Mouse (Mus musculus): Measurements from ENCODE around the gene Faap100. TPM values are rescaled to one million over a fixed set of nuclear protein-coding genes. Genes with fewer than 3 reads are reported as not detected.
A peak's percentile ranks its signal among the peaks of the same experiment; 100 is the strongest.

Gene Faap100
- polyA plus RNA-seq, 1 experiment from 2014 or later: 74.1 TPM

DNA sequence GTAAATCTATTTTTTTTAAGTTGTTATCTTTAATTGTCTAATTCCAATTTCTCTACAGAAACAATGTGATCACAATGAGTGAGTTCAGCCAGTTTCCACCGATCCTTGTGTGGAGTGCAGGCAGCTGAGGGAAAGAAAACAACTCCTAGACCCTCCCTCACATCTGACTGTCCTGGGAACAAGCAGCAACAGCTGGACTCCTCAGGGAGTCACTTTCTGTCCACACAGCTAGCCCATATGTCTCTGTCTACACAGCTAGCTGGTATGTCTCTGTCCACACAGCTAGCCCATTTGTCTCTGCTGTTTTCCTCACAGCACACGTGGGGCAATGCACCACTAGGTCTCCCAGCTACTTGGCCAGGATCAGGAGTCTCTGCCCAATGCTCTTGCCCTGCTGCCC, 19.0 kb upstream of the Faap100 start:
- WGBS: 86% methylated on average over 2 of the region's 2 CpGs

DNA sequence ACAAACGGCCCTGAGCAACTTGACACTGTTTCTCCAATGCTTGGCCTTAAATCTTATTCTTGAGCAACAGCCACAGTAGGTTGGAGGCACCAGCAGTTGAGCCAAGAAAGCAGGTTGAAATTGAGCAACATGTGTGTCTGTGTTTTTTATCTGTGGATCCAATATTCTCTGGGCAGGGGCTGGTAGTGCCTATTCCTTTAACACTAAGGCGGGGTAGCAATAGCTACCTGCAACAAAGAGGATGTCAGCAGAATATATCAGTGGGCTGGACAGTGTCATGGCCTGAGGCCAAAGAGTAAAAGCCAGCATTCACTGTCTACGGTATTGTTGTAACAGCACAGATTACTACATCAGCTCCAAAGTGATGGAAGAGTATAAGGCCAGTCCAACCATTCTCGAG, 17.1 kb upstream of the Faap100 start:
- no peaks in the 10 kb centered on the region for H3K27me3 ChIP-seq
- H3K9me3 ChIP-seq: no peaks in the 10 kb centered on the region
- H3K4me1 ChIP-seq: no peaks in the 10 kb centered on the region
- no peak overlapping the region for H3K4me3 ChIP-seq
- H3K4me2 ChIP-seq (replicated peaks): no peak overlapping the region
- H3K9ac ChIP-seq (replicated peaks): no peak overlapping the region
- no peak for ATAC-seq (replicated peaks)
- H3K27ac ChIP-seq (replicated peaks): no peak overlapping the region
- peaks cover 43% of the 10 kb centered on the region for H3K36me3 ChIP-seq
- WGBS: 87% methylated on average over 4 of the region's 4 CpGs

More for the DNA sequence above, 19.0 kb upstream of the Faap100 start:
- Histone ChIP-seq H3K27ac (replicated peaks) (no peak overlapping the region), H3K36me3 (peaks cover 55% of the 10 kb centered on the region), H3K4me1 (no peaks in the 10 kb centered on the region), H3K4me3 (no peak overlapping the region), H3K9me3 (no peaks in the 10 kb centered on the region), H3K4me2 (replicated peaks) (no peak overlapping the region), H3K27me3 (no peaks in the 10 kb centered on the region), H3K9ac (replicated peaks) (no peak overlapping the region)
- ATAC-seq (replicated peaks): no peak

DNA sequence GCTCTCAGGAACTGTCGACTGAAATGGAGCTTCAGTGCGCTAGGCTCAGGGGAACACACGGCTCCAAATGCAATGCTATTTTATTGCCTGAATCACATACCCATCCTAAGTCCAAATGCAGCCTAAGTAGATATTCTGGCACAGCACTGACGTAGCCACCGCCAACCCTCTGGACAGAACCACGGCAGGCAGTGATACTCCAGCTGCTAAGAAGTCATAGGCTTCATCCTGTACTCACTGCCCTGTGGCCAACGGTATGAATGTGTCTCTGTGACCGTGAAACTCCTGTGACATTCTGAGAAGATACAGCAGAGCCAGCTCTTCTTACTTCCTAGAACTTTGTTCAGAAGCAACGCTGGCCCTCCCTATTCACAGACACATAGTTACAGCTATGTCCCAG, 10.0 kb upstream of the Faap100 start:
- Histone ChIP-seq H3K4me3 (no peak overlapping the region), H3K27ac (replicated peaks) (no peak overlapping the region), H3K4me2 (replicated peaks) (no peak overlapping the region), H3K9ac (replicated peaks) (no peak overlapping the region), H3K4me1 (no peaks in the 10 kb centered on the region), H3K36me3 (peaks cover 58% of the 10 kb centered on the region), H3K9me3 (no peaks in the 10 kb centered on the region), H3K27me3 (no peaks in the 10 kb centered on the region)
- WGBS: 95% methylated on average over 9 of the region's 9 CpGs
- no peak for ATAC-seq (replicated peaks)

DNA sequence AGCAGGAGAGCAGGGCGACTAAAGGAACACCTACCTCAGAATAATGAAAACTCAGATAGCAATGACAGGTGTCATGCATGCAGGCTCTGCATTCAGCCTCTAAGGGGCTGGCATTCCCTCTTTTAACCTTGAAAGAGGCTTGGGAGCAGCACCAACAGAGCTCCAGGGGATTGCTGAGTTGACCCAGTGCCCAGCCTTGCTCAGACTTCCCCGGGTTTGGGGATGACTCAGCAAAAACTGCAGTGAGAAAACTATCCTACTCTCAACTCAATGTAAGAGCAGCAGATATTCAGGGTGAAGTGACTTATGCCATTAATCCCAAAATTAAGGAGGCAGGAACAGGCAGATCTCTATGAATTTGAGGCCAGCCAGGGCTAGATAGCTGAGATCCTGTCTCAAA, 8.6 kb upstream of the Faap100 start:
- Histone ChIP-seq H3K27ac (replicated peaks) (no peak overlapping the region), H3K36me3 (peaks cover 64% of the 10 kb centered on the region), H3K9ac (replicated peaks) (no peak overlapping the region), H3K4me2 (replicated peaks) (no peak overlapping the region), H3K9me3 (no peaks in the 10 kb centered on the region), H3K4me3 (no peak overlapping the region), H3K27me3 (no peaks in the 10 kb centered on the region), H3K4me1 (no peaks in the 10 kb centered on the region)
- WGBS: 74% methylated on average over 2 of the region's 2 CpGs
- ATAC-seq (replicated peaks): no peak

DNA sequence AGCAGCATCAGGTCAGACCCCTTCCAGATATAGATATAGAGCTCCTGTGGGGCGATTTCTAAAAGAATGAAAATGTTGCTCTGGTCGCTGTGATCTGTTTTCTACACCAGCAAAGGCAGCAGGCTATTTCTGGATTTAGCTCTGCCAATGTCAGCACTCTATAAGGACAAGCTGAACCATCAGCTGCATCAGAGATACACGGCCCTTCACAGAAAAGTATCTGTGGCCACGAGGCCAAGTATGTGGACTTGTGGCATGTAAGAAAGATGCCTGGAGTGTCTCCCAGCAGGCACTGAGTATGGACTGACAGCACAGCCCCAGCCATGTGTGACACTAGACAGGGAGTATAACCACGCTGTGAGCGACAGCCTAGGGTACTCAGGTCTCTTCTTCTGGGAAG, 8.1 kb upstream of the Faap100 start:
- 96% methylated on average over 6 of the region's 6 CpGs for WGBS
- no peak overlapping the region for H3K4me3 ChIP-seq
- H3K27ac ChIP-seq (replicated peaks): no peak overlapping the region
- H3K9ac ChIP-seq (replicated peaks): no peak overlapping the region
- H3K36me3 ChIP-seq: peaks cover 69% of the 10 kb centered on the region
- H3K4me2 ChIP-seq (replicated peaks): no peak overlapping the region
- no peaks in the 10 kb centered on the region for H3K9me3 ChIP-seq
- H3K27me3 ChIP-seq: no peaks in the 10 kb centered on the region
- no peak for ATAC-seq (replicated peaks)
- no peaks in the 10 kb centered on the region for H3K4me1 ChIP-seq

DNA sequence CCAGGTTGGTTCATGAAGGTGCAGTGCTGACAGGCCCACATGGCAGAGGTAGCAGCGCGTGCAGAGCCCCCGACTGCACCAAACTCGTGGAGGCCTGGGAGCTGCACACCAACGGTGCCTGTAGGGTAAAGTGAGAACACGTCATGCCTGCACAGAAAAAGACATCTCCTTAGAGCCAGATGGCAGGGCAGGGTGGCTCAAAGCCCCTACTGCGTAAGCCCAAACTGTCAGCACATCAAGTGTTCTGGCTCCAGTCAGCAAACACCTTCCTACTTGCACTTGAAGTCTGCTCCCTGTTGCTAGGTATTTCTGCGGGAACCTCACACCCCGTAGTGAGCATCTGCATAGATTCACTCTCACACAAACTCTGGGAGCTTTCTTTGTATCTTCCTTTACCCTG, 3.9 kb upstream of the Faap100 start:
- Histone ChIP-seq H3K36me3 (peaks cover 64% of the 10 kb centered on the region), H3K27ac (replicated peaks) (no peak overlapping the region), H3K4me1 (peaks cover 11% of the 10 kb centered on the region), H3K9ac (replicated peaks) (no peak overlapping the region), H3K4me3 (no peak overlapping the region), H3K27me3 (no peaks in the 10 kb centered on the region), H3K4me2 (replicated peaks) (no peak overlapping the region), H3K9me3 (no peaks in the 10 kb centered on the region)
- ATAC-seq (replicated peaks): no peak
- WGBS: 92% methylated on average over 9 of the region's 9 CpGs

DNA sequence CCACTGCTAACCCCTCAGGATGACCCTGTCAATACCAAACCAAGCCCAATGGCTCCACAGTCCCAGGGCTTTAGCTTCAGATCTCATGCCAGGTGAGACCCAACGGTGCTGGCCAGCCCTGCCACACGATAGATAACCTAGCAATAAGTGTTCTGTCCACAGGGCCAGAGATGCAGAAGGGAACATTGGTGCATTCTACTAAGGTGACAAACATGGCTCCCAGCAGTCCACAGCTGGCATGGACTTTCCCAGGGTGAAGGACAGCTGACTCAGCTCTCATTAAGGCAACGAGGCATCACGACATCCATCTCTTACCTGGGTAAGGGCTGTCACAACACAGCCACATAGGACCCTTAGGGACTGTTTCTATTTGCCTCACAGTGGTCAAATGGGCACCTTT, 2.6 kb upstream of the Faap100 start:
- ATAC-seq (replicated peaks): no peak
- Histone ChIP-seq H3K9me3 (no peaks in the 10 kb centered on the region), H3K4me3 (no peak overlapping the region), H3K9ac (replicated peaks) (no peak overlapping the region), H3K27me3 (no peaks in the 10 kb centered on the region), H3K36me3 (peaks cover 60% of the 10 kb centered on the region), H3K27ac (replicated peaks) (no peak overlapping the region), H3K4me1 (peaks cover 22% of the 10 kb centered on the region), H3K4me2 (replicated peaks) (no peak overlapping the region)
- 92% methylated on average over 4 of the region's 4 CpGs for WGBS

DNA sequence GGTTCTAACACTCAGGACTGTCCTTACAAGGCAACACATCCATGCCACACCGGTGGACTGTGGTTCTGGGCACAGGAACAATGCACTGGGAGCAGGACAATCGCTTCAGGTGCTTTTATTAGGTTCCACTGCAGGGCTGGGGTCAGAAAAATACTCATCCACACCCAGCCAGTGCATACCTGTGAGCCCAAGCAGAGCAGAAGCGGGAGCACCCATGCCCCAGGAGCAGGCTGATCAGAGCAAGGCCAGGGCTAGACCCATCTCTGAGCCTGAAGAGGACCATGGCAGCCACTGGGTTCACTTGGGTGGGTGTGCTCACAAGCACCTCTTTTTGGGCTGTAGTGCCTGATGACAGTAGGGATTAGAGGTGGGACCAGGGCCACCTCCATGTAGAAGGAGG, 1.7 kb upstream of the Faap100 start:
- no peak for ATAC-seq (replicated peaks)
- peaks cover 57% of the 10 kb centered on the region for H3K36me3 ChIP-seq
- no peak overlapping the region for H3K9ac ChIP-seq (replicated peaks)
- H3K4me2 ChIP-seq (replicated peaks): no peak overlapping the region
- peaks cover 22% of the 10 kb centered on the region for H3K4me1 ChIP-seq
- no peaks in the 10 kb centered on the region for H3K9me3 ChIP-seq
- no peak overlapping the region for H3K4me3 ChIP-seq
- H3K27me3 ChIP-seq: no peaks in the 10 kb centered on the region
- WGBS: 96% methylated on average over 3 of the region's 3 CpGs
- H3K27ac ChIP-seq (replicated peaks): no peak overlapping the region

DNA sequence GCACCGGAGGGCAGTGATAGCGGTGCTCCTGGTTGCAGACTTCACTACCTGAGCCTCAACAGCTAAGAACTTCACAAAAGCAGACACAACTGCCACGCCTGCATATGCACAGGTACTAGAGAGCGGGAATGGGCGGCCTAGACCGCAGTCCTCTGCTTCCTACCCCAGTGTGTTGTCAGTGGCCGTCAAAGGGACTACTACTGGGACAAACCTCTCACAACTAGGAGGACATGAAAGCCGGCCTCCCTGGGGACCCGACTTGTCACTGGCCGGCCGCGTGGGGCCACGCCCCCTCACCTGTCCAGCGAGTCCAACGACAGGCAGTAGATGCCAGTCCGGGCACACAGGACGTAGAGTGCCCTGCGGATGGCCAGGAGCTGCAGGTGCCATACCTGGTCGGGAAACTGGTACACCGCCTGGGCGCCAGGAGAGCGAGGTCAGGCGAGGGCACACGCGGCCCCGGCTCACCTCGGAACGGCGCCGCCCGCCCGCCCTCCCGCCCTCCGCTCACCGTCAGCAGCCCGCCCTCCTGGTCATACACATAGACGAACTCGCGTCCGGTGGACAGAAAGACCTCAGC, 443 bp downstream of the Faap100 start:
- 3% methylated on average over 40 of the region's 40 CpGs for WGBS
- H3K4me1 ChIP-seq: peaks cover 27% of the 10 kb centered on the region
- peak; percentile 39 for ATAC-seq (replicated peaks)
- H3K4me3 ChIP-seq: peak overlapping the region; percentile 93
- H3K9me3 ChIP-seq: no peaks in the 10 kb centered on the region
- H3K27me3 ChIP-seq: no peaks in the 10 kb centered on the region
- H3K27ac ChIP-seq (replicated peaks): peak overlapping the region; percentile 59
- H3K4me2 ChIP-seq (replicated peaks): peak overlapping the region; percentile 96
- H3K9ac ChIP-seq (replicated peaks): peak overlapping the region; percentile 87
- peaks cover 58% of the 10 kb centered on the region for H3K36me3 ChIP-seq

DNA sequence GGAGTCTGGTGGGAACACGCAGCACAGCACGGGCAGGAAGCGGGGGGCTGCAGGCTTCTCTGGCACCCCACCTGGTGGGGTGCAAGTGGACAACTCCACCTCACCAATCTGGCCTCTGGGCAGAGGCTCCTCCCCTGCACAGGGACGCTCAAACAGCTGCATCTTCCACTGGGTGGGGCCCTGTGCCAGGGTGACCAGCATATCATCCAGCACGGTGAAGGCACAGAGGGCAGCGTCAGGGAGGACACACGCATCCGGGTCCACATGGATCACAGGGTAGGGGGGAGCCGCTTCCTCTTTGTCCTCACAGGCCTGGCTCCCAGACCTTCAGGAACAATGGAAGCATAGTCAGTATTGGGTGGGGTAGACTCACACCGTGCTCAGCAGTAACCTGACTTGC, 1.2 kb downstream of the Faap100 start:
- no peak for ATAC-seq (replicated peaks)
- no peak overlapping the region for H3K27ac ChIP-seq (replicated peaks)
- peak overlapping the region; percentile 93 for H3K4me3 ChIP-seq
- 70% methylated on average over 10 of the region's 10 CpGs for WGBS
- H3K4me2 ChIP-seq (replicated peaks): peak overlapping the region; percentile 96
- peaks cover 27% of the 10 kb centered on the region for H3K4me1 ChIP-seq
- no peaks in the 10 kb centered on the region for H3K27me3 ChIP-seq
- H3K9ac ChIP-seq (replicated peaks): peak overlapping the region; percentile 87
- H3K36me3 ChIP-seq: peaks cover 58% of the 10 kb centered on the region
- no peaks in the 10 kb centered on the region for H3K9me3 ChIP-seq

DNA sequence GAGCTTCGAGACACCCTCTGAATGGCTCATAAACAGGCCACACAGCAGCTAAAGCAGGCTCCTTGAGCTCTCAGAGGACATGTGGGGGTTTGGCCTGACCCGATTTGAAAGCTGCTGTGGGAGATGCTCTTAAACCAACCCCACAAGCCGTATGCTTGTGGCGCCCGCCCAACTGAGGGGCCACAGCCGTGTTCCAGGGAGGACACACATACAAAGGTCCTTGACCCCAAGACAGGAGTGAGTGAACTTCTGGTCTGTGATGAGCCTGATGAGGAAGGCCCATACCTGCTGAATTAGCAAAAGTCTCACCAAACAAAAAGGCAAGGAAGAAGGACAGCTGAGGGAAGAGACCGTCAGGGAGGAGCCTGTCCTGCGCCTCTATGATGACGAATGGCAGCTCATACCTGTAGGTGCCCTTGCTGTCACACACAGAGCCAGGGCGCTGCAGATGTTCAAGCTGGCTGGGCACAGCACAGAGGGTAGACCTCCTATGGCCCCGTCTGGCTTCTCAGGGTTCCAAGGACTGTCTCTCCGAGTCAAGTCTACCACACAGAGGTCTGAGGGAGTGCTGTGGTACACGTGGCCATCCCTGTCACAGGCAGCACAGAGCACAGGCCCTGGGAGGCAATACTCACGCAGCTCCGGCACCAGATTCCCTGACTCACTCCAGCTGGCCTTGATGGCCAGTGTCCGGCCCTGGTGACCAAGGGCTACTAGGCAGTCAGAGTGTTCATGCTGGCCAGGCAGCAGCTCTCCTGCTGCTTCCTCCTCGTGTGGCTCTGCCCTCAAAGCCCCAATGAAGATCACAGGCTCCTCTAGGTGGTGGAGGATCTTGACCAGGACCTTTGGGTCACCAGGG, 2.0 kb downstream of the Faap100 start:
- Histone ChIP-seq H3K9me3 (no peaks in the 10 kb centered on the region), H3K9ac (replicated peaks) (peak overlapping the region; percentile 87; the same call in 1 of the 2 replicates), H3K27ac (replicated peaks) (no peak overlapping the region), H3K27me3 (no peaks in the 10 kb centered on the region), H3K4me1 (peaks cover 27% of the 10 kb centered on the region), H3K4me3 (peak overlapping the region; percentile 93), H3K36me3 (peaks cover 55% of the 10 kb centered on the region), H3K4me2 (replicated peaks) (peak overlapping the region; percentile 96; the same call in 1 of the 2 replicates)
- WGBS: 89% methylated on average over 17 of the region's 17 CpGs
- ATAC-seq (replicated peaks): no peak

DNA sequence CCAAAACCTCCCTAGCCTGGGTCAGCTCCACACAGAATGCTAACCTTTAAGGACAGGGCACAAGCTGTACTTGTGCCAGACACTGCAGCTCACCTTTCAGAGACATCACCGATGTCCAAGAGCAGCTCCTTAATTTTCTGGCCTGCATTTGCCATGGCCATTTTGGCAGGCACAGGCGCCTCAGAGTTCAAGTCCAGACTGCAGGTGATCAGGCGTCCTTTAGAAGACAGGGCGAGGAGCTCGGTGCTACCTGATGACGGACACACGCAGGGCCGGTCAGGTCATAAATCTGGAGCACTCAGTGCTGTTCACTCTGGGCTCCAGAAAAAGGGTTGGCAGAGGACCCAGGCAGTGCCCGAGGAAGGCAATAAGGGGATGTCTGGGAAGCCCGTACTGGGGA, 3.2 kb downstream of the Faap100 start:
- ATAC-seq (replicated peaks): no peak
- H3K9ac ChIP-seq (replicated peaks): no peak overlapping the region
- H3K36me3 ChIP-seq: peaks cover 49% of the 10 kb centered on the region
- peaks cover 27% of the 10 kb centered on the region for H3K4me1 ChIP-seq
- no peaks in the 10 kb centered on the region for H3K27me3 ChIP-seq
- no peaks in the 10 kb centered on the region for H3K9me3 ChIP-seq
- H3K4me3 ChIP-seq: no peak overlapping the region
- no peak overlapping the region for H3K27ac ChIP-seq (replicated peaks)
- WGBS: 95% methylated on average over 10 of the region's 10 CpGs
- no peak overlapping the region for H3K4me2 ChIP-seq (replicated peaks)
